Mouse (Mus musculus) midbrain, embryonic 10.5 days (tissue): ENCODE results near the gene Cryba4. TPM values are rescaled to one million over a fixed set of nuclear protein-coding genes. Genes with fewer than 3 reads are reported as not detected.

Experiments
- DNase-seq: peaks from one replicate; pipeline ENCODE4 v3.0.0-alpha.2; 2017; ENCODE audit warnings: low spot score
- H3K27ac ChIP-seq: fragments of 300-500 bp; sonication (generic); replicated peaks from 2 replicates; pipeline ENCODE4 v1.5.1; 2016; ENCODE audit warnings: mild to moderate bottlenecking
- H3K27me3 ChIP-seq: fragments of 300-500 bp; sonication (generic); 2 replicates; pipeline ENCODE4 v1.6.1; 2016; ENCODE audit warnings: low read depth, mild to moderate bottlenecking; ENCODE audit not compliant: poor library complexity, severe bottlenecking
- H3K36me3 ChIP-seq: fragments of 300-500 bp; sonication (generic); 2 replicates; pipeline ENCODE4 v1.6.1; 2016; ENCODE audit warnings: mild to moderate bottlenecking, moderate library complexity
- H3K4me1 ChIP-seq: fragments of 300-500 bp; sonication (generic); 2 replicates; pipeline ENCODE4 v1.6.1; 2016
- H3K4me3 ChIP-seq: fragments of 300-500 bp; sonication (generic); 2 replicates; pipeline ENCODE4 v1.5.1; 2016; ENCODE audit warnings: mild to moderate bottlenecking, moderate library complexity
- H3K9me3 ChIP-seq: fragments of 300-500 bp; sonication (generic); replicated peaks from 2 replicates; pipeline ENCODE4 v1.6.1; 2016; ENCODE audit warnings: mild to moderate bottlenecking
- whole genome bisulfite sequencing: fragments of 180-500 bp; shearing (Covaris S2); methylation state at CpG from one replicate; pipeline ENCODE4 v1.1.7; 2016; 5-methylcytosine and 5-hydroxymethylcytosine counted together
- polyA plus RNA-seq: library from polyadenylated mRNA; unstranded; fragments of >200 nt; fragmentation: Nextera tagmentation; extraction: Ambion mirVana; gene quantifications from 2 replicates; pipeline ENCODE4 v1.2.1, GENCODE M21; 2016

Gene Cryba4
- polyA plus RNA-seq, 1 experiment from 2014 or later = 0.43 TPM

DNA sequence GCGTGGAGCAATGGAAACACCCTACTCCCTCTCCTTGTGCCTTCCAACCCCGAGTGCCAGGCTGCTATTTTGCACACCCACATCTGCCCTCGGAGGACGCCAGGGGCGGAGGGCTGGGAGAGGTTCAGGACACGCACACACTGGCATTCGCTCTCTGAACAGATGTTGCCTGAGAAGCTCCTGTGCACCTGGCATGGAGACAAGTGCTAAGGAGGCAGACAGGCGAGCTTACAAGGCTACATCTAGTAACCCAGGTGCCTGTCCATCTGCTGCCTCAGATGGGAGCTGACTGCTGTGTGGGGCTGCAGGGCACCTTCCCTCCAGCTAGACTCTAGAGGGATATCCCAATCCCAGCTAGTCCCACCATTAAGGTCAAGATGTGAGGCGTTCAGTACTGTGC, 4.1 kb upstream of the Cryba4 start:
- 87% methylated on average over 9 of the region's 9 CpGs for WGBS
- no peaks in the 10 kb centered on the region; the same call in 1 of the 2 replicates for H3K27me3 ChIP-seq
- no peaks in the 10 kb centered on the region for H3K36me3 ChIP-seq
- 0 out of 2 replicates have a peak overlapping the region, but pooled peaks have one; percentile 13 for H3K27ac ChIP-seq
- no peak for DNase-seq
- no peaks in the 10 kb centered on the region for H3K9me3 ChIP-seq
- no peak overlapping the region for H3K4me3 ChIP-seq
- H3K4me1 ChIP-seq = peaks cover 19% of the 10 kb centered on the region

DNA sequence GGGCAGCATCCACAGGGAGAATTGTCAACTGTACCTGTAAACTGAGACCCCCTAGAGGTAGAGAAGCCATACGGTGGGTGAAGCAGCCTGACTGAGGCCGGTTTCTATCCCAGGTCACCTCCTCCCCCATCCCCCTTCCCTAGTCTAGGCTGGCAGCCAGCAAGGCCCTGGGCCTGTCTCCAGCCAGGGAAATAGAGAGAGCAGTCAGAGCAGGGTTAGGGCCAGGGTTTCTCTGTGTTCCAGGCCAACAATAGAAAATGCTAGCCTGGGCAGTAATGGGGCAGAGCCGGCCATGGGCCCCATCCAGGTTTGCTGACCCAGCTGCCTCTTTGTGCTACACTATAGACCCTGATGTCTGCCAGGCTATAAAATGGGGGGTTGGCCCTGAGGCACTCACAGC, 3.1 kb upstream of the Cryba4 start, which contains the start of gene Crybb1:
Gene Crybb1 (plus strand): TSS at position 390 of the 400 bp plus-strand sequence.
- Histone ChIP-seq H3K27ac (peak within 1 kb of the TSS; percentile 19; the same call in 1 of the 2 replicates), H3K4me3 (no peak within 1 kb of the TSS), H3K36me3 (no peaks in the 10 kb centered on the region), H3K27me3 (no peaks in the 10 kb centered on the region; the same call in 1 of the 2 replicates), H3K4me1 (peaks cover 19% of the 10 kb centered on the region), H3K9me3 (no peaks in the 10 kb centered on the region)
- DNase-seq = no peak
- 67% methylated on average over 3 of the region's 3 CpGs for WGBS

DNA sequence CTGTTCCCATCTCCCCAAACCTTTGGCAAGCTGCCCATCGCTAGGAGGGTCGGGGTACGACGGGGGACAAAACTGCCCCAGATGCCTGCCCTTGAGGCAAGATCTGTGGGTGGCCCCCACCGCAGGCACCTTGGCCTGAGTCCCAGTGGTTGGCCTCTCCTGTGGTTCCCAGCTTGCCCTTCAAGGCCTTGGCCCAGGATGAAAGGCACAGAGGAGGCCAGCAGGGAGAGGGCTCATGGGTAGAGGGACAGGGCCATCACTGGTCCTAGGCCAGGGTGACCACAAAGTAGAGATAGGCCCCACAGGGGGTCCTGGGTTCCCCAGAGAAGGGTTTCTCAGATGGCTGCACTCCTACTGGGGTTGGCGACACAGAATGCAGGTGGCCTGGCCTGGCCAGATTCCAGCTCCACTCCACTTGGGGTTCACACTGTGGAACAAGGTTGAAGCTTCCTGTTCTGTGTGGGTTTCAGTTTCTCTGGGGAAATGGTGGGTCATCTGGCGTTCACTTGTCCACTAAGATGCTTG, 2.0 kb upstream of the Cryba4 start:
- WGBS = 88% methylated on average over 7 of the region's 7 CpGs
- Histone ChIP-seq H3K9me3 (no peaks in the 10 kb centered on the region), H3K36me3 (no peaks in the 10 kb centered on the region), H3K4me3 (no peak overlapping the region), H3K27me3 (no peaks in the 10 kb centered on the region; the same call in 1 of the 2 replicates), H3K27ac (peak overlapping the region; percentile 46), H3K4me1 (peaks cover 19% of the 10 kb centered on the region)
- no peak for DNase-seq

DNA sequence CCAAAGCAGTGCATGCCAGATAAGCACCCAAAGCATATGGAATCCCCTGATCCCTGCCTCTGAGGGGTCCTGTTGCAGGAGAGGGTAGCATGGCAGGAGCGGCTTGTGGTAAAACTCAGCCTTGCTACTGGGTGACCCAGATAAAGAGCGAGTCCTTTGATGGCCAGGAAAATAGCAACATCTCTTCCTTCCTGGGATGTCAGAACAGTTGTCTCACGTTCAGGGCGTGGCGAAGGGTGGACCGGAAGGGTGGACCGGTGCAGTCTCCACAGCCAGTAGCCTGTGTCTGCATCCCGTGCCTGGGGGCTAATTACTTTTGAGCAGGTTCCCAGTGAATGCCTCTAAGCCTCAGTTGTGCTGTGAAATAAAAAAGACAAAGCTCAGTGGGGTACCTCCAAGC, 851 bp upstream of the Cryba4 start:
- 20% methylated on average over 8 of the region's 8 CpGs for WGBS
- Histone ChIP-seq H3K4me3 (no peak overlapping the region), H3K27me3 (no peaks in the 10 kb centered on the region; the same call in 1 of the 2 replicates), H3K36me3 (no peaks in the 10 kb centered on the region), H3K4me1 (peaks cover 19% of the 10 kb centered on the region), H3K9me3 (no peaks in the 10 kb centered on the region), H3K27ac (0 out of 2 replicates have a peak overlapping the region, but pooled peaks have one; percentile 0)
- no peak for DNase-seq

DNA sequence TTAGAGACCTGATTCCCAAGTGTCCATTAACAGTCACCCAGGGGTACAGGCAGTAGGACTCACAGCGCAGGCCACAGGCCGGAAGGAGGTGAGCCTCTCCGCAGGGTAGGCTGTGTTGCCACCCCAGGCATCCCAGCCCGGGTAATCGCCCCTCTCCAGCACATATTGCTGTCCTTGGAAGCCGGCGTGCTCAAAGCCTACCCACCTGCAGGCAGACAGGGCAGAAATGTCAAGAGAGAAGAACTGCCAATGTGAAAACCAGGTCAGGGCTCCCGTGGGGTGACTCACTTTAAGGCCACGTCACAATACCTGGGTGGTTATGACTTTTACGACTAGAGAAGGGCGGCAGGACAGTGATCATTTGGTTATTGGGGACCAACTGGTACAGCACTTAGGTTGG, 3.2 kb downstream of the Cryba4 start:
- 90% methylated on average over 11 of the region's 11 CpGs for WGBS
- Histone ChIP-seq H3K9me3 (no peaks in the 10 kb centered on the region), H3K27ac (no peak overlapping the region), H3K36me3 (no peaks in the 10 kb centered on the region), H3K4me3 (no peak overlapping the region), H3K4me1 (peaks cover 39% of the 10 kb centered on the region), H3K27me3 (no peaks in the 10 kb centered on the region; the same call in 1 of the 2 replicates)
- no peak for DNase-seq

DNA sequence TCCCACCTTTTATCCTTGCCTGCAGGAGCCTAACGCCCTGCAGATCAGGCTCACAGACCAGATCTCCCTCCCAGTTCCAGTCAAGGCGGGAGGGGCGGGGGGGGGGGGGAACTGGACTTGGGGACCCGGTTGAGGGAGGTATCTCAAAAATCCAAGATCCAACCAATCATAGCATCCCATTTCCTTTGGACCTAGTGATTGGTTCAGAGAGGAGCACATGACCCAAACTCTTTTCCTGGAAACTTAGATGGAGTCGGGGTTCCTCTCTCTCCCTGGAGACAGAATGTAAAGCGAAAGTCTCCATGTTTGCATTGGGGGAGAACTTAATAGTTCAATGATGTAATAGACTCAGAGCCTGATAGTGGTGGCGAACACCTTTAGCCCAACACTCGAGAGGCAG, 4.9 kb downstream of the Cryba4 start:
- Histone ChIP-seq H3K4me3 (no peak overlapping the region), H3K27ac (no peak overlapping the region), H3K36me3 (no peaks in the 10 kb centered on the region), H3K9me3 (no peaks in the 10 kb centered on the region), H3K27me3 (no peaks in the 10 kb centered on the region; the same call in 1 of the 2 replicates), H3K4me1 (peaks cover 34% of the 10 kb centered on the region)
- DNase-seq = no peak
- WGBS = 51% methylated on average over 8 of the region's 8 CpGs

DNA sequence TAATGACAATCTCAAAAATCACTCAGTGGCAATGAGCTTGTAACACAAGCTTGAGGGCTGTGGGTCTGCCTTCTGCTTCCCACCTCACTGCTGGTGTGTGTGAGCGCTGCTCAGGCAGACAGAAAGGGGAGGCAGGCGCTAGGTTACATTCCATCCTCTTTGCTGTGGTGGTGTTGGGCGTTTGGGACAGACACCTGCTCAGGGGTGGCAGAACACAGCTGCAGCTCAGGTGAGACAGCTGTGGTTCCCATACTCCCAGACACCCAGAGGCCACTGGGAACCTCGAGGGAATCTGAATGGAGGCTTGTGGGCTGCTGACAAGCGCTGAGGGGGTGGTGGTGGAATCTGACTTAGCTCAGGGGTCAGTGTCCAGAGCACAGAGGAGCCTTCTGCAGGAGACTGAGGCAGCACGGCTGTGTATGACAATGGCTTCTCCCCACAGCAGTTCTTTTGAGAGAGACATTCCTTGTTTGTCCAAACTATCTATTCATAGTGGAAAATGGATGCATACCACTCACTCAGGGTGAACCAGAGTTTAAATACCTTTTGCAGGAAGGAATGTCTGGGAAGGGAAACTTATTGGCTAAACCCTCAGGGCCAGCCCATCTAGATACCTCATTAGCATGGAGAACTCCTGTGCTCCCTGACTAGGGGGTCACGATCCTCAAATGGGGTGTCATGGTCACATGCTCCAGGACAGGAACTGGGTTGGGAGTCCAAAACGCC, 7.3 kb downstream of the Cryba4 start:
- 56% methylated on average over 8 of the region's 8 CpGs for WGBS
- no peaks in the 10 kb centered on the region for H3K36me3 ChIP-seq
- no peaks in the 10 kb centered on the region; the same call in none of the 2 replicates for H3K27me3 ChIP-seq
- H3K27ac ChIP-seq = 0 out of 2 replicates have a peak overlapping the region, but pooled peaks have one; percentile 46
- H3K4me3 ChIP-seq = no peak overlapping the region
- DNase-seq = no peak
- H3K9me3 ChIP-seq = no peaks in the 10 kb centered on the region
- peaks cover 49% of the 10 kb centered on the region for H3K4me1 ChIP-seq

DNA sequence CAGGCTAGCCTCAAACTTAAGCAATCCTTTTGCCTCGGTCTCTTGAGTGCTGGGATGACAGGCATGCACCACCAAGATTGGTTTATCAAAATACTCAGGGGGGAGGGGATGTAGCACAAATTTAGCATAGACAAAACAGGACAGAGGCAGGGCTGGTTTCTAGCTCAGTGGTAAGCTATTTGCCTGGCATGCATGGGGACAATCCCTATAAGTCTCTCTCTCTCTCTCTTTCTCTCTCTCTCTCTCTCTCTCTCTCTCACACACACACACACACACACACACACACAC, 8.1 kb downstream of the Cryba4 start:
- 86% methylated on average over 1 of the region's 1 CpGs for WGBS
- H3K27me3 ChIP-seq = peaks cover 8% of the 10 kb centered on the region
- peaks cover 57% of the 10 kb centered on the region for H3K4me1 ChIP-seq

DNA sequence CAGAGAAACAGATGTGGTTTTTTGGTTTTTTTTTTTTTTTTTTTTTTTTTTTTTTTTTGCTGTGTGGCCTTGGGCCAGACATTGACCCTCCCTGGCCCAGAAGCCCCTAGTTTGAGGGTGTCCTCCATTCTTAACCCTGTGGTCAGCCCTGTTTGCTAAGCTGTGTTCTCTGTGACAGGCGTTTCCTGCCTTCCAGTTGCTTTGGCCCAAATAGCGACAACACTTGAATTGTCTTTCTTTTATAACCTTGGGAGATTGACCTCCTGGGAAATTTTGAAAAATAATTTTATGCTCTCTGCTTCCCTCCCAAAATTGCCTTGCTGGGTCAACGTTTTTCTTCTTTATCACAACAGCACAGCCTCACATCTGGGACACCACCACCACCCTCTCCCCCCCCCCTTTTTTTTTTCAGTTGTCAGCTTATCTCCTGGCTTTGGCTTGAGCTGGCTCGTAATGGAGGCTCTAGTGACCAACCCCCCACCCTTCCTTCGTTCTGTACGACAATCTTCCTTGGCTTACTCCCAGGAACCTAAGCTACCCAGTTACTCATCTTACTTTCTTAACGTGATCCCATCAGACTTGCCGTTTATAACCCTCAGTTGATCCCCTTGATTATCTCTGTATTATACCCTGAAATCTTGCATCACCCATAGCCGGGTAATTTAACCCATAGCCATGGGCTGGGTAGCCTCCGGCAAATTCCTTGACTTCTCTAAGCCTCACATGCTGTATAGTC, 8.6 kb downstream of the Cryba4 start:
- Histone ChIP-seq H3K9me3 (no peaks in the 10 kb centered on the region), H3K27ac (no peak overlapping the region), H3K27me3 (peaks cover 11% of the 10 kb centered on the region), H3K4me1 (peaks cover 62% of the 10 kb centered on the region), H3K4me3 (no peak overlapping the region), H3K36me3 (no peaks in the 10 kb centered on the region)
- 83% methylated on average over 10 of the region's 10 CpGs for WGBS
- no peak for DNase-seq

More for the DNA sequence above, 8.1 kb downstream of the Cryba4 start:
- Histone ChIP-seq H3K36me3 (no peaks in the 10 kb centered on the region), H3K9me3 (no peaks in the 10 kb centered on the region), H3K27ac (no peak overlapping the region), H3K4me3 (no peak overlapping the region)
- no peak for DNase-seq

DNA sequence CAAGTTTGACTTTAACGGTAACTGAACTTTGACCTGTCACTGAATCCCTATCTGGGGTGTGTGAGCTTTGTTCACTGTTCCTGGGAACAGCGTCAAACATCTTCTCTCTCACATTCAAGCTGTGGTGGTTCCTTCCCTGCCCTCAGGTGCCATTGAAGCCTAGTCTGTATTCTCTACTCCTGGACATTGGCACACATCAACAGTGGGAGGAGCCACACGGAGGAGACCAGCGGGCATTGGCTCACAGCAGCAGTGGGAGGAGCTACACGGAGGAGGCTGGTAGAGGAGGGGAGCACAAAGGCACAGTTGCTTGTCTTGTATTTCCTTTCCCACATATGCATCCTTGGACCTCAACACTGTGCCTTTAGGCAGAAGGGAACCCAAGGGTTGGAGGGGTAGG, 9.3 kb downstream of the Cryba4 start:
- H3K36me3 ChIP-seq = no peaks in the 10 kb centered on the region
- H3K4me3 ChIP-seq = no peak overlapping the region
- H3K27me3 ChIP-seq = peaks cover 11% of the 10 kb centered on the region
- 0 out of 2 replicates have a peak overlapping the region, but pooled peaks have one; percentile 56 for H3K27ac ChIP-seq
- DNase-seq = no peak
- WGBS = 61% methylated on average over 5 of the region's 5 CpGs
- no peaks in the 10 kb centered on the region for H3K9me3 ChIP-seq
- peaks cover 69% of the 10 kb centered on the region for H3K4me1 ChIP-seq

DNA sequence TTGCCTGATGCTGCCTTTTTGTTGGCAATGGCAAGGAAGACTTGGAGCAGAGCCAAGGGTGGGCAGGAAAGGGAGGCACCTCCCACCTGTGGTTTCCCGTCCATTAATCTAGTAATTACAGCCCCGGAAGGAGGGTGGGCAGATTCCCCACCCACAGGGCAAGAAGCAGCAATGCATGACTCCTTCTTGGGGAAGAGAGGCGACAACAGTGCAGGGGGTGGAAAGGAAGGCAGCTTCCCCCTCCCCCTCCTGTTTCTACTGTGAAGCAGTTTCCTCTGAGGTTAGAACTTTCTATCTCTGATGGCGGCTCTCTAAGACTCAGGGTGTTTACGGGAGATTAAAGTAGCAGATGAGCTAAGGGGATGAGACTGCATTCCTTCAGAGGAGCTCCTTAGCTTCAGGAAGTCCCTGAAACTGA, 9.9 kb downstream of the Cryba4 start:
- 82% methylated on average over 5 of the region's 5 CpGs for WGBS
- peaks cover 74% of the 10 kb centered on the region for H3K4me1 ChIP-seq
- 0 out of 2 replicates have a peak overlapping the region, but pooled peaks have one; percentile 23 for H3K27ac ChIP-seq
- no peak overlapping the region for H3K4me3 ChIP-seq
- H3K36me3 ChIP-seq = no peaks in the 10 kb centered on the region
- peaks cover 11% of the 10 kb centered on the region for H3K27me3 ChIP-seq
- DNase-seq = no peak
- no peaks in the 10 kb centered on the region for H3K9me3 ChIP-seq

DNA sequence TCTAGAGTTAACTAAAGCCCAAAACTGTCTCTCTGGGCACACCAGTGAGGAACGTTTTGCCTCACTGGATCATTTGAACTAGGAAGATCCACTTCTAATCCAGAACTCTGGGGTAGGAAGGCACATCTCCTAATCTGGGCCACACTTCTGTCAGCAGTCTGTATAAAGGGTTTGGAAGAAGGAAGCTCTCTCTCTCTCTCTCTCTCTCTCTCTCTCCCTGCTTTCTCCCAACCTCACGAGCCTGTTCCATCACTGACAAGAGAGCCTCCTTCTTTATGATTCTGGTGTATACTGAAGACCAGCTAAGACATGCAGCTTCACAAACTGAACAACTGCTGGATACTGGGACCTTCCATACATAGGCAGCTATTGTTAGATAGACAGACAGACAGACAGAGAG, 10.5 kb downstream of the Cryba4 start:
- 83% methylated on average over 2 of the region's 2 CpGs for WGBS
- H3K27ac ChIP-seq = peak overlapping the region; percentile 23; the same call in 1 of the 2 replicates
- H3K27me3 ChIP-seq = peaks cover 11% of the 10 kb centered on the region
- peaks cover 74% of the 10 kb centered on the region for H3K4me1 ChIP-seq
- H3K36me3 ChIP-seq = no peaks in the 10 kb centered on the region
- no peak overlapping the region for H3K4me3 ChIP-seq
- DNase-seq = no peak
- H3K9me3 ChIP-seq = no peaks in the 10 kb centered on the region
